28 mouse cellular contexts compared by ENCODE assay signal in the genomic region with DNA sequence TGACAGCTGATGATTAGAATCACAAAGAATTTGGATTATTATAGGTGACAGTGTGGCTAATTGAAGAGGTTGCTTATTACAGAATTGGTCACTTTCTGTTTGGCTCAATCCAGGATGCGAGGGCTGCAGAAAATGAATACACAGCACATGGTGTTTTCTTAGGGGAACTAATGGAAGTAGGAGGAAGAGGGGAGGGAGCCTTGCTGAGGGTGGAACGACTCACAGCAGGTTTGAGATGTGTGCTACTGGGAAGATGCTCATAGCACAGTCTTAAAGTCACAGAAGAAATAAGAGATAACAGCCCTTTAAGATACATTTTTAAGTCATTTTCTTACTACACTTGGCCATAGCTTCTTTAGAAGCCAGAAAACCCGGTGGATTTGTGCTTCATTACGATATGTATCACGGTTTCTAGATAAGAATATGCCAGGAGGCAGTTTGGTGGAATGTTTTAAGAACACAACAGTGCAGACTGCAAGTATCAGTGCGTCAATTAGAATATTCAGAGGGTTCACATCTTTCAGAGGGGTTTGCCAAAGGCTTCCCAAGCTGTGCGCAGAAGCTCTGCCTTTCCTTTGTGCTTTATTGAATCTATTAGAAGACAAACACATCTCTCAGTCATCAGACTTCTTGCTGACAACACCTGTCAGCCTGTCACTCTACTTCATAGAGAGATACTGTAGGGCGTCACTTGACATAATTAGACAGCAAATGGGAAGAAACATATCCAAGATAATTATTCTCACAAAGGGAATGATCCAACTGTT.
DNase-seq lines count a peak whose midpoint lies in the region; ATAC-seq lines count a peak whose summit lies in the region.
"Had no signal": no experiment of that assay in that cellular context is flagged by ENCODE, and none has a peak within 500 bp of the region (broad histone marks: within the 10 kb centered on the region; RNA-seq: fewer than 3 reads in every experiment).

No protein-coding gene starts in this region.

- no peak overlapping the region for H3K9ac ChIP-seq in hindbrain, embryonic 16.5 days (ENCODE audit: low read depth, low read length)
- no peak overlapping the region for H3K9ac ChIP-seq in hindbrain, embryonic 13.5 days
- no peak overlapping the region for H3K9ac ChIP-seq in liver, embryonic 12.5 days
- H3K9ac ChIP-seq: heart, embryonic 12.5 days; liver, postnatal 0 days; neural tube, embryonic 13.5 days; stomach, embryonic 15.5 days had no signal

- H3K27ac ChIP-seq in hindbrain, embryonic 16.5 days (ENCODE audit: low read depth, low read length) = no peak overlapping the region
- H3K27ac ChIP-seq in hindbrain, embryonic 13.5 days = no peak overlapping the region
- H3K27ac ChIP-seq in liver, embryonic 12.5 days = no peak overlapping the region
- H3K27ac ChIP-seq: kidney, postnatal 0 days; macrophage; neural tube, embryonic 13.5 days; stomach, embryonic 15.5 days had no signal

- no peaks in the 10 kb centered on the region for H3K27me3 ChIP-seq in hindbrain, embryonic 16.5 days (replicated peaks; ENCODE audit: control insufficient read depth, insufficient read depth, low read length)
- H3K27me3 ChIP-seq in hindbrain, embryonic 13.5 days = no peaks in the 10 kb centered on the region
- no peaks in the 10 kb centered on the region for H3K27me3 ChIP-seq in liver, embryonic 12.5 days (replicated peaks)
- H3K27me3 ChIP-seq: CH12.LX; heart, embryonic 12.5 days; neural tube, embryonic 13.5 days; stomach, embryonic 15.5 days had no signal

- DNase-seq in brain, adult 2 months (ENCODE audit: low read depth, low spot score) = peak; percentile 29
- DNase-seq in brain, embryonic 18.5 days (ENCODE audit: low read depth, low spot score) = peak; percentile 46
- peak; percentile 22 for DNase-seq in layer of hippocampus, adult 9-10 months (ENCODE audit: low spot score)
- DNase-seq in c-Kit-positive CD71-positive TER-119-positive erythroid progenitor cells, embryonic 14.5 days (ENCODE audit: low spot score) = no peak
- DNase-seq: adrenal gland, postnatal 36 days; B cell, adult 2 months; cerebellum, adult 2 months; cerebellum, postnatal 36 days; gastrocnemius, postnatal 10 days; heart, adult 18-20 months; heart, postnatal 10 days; kidney, adult 2 months; liver, postnatal 0 days; right cerebral cortex, adult 18-20 months; thymus, adult 2 months had no signal

- 63% methylated on average over 8 of the region's 8 CpGs for WGBS in hindbrain, embryonic 16.5 days
- 73% methylated on average over 8 of the region's 8 CpGs for WGBS in hindbrain, embryonic 13.5 days
- 53% methylated on average over 8 of the region's 8 CpGs for WGBS in liver, embryonic 12.5 days (ENCODE audit: insufficient replicate concordance)

- H3K4me1 ChIP-seq in hindbrain, embryonic 16.5 days (ENCODE audit: control insufficient read depth, insufficient read depth, low read depth, low read length) = no peaks in the 10 kb centered on the region
- no peaks in the 10 kb centered on the region for H3K4me1 ChIP-seq in hindbrain, embryonic 13.5 days (replicated peaks)
- no peaks in the 10 kb centered on the region for H3K4me1 ChIP-seq in liver, embryonic 12.5 days
- H3K4me1 ChIP-seq: heart, embryonic 12.5 days; neural tube, embryonic 13.5 days; stomach, embryonic 15.5 days had no signal

- no peak overlapping the region for H3K4me3 ChIP-seq in hindbrain, embryonic 16.5 days (ENCODE audit: low read length)
- H3K4me3 ChIP-seq in hindbrain, embryonic 13.5 days = no peak overlapping the region
- H3K4me3 ChIP-seq in liver, embryonic 12.5 days = no peak overlapping the region
- H3K4me3 ChIP-seq: heart, embryonic 12.5 days; myocyte; neural tube, embryonic 13.5 days; stomach, embryonic 15.5 days had no signal

- ATAC-seq in hindbrain, embryonic 16.5 days = peak; percentile 68
- no peak for ATAC-seq in hindbrain, embryonic 13.5 days (ENCODE audit: low FRiP score)
- ATAC-seq in liver, embryonic 12.5 days = no peak
- ATAC-seq: liver, postnatal 0 days; lung, postnatal 0 days; Patski had no signal

- H3K4me2 ChIP-seq in hindbrain, embryonic 16.5 days (ENCODE audit: low read length) = no peak overlapping the region
- no peak overlapping the region for H3K4me2 ChIP-seq in hindbrain, embryonic 13.5 days
- no peak overlapping the region for H3K4me2 ChIP-seq in liver, embryonic 12.5 days
- H3K4me2 ChIP-seq: heart, embryonic 12.5 days; neural tube, embryonic 13.5 days; stomach, embryonic 15.5 days had no signal

- no peaks in the 10 kb centered on the region for H3K9me3 ChIP-seq in hindbrain, embryonic 16.5 days (ENCODE audit: control insufficient read depth, low read length)
- no peaks in the 10 kb centered on the region for H3K9me3 ChIP-seq in hindbrain, embryonic 13.5 days
- H3K9me3 ChIP-seq in liver, embryonic 12.5 days (replicated peaks) = no peaks in the 10 kb centered on the region
- H3K9me3 ChIP-seq: G1E; heart, embryonic 12.5 days; neural tube, embryonic 13.5 days; stomach, embryonic 15.5 days had no signal

- H3K36me3 ChIP-seq in hindbrain, embryonic 16.5 days (ENCODE audit: control insufficient read depth, insufficient read depth, low read length) = no peaks in the 10 kb centered on the region
- H3K36me3 ChIP-seq in hindbrain, embryonic 13.5 days = no peaks in the 10 kb centered on the region
- no peaks in the 10 kb centered on the region for H3K36me3 ChIP-seq in liver, embryonic 12.5 days
- H3K36me3 ChIP-seq: G1E; heart, embryonic 12.5 days; neural tube, embryonic 13.5 days; stomach, embryonic 15.5 days had no signal
